Mouse (Mus musculus): Measurements from ENCODE around the gene Nckap1l. TPM values are rescaled to one million over a fixed set of nuclear protein-coding genes. Genes with fewer than 3 reads are reported as not detected.

The Nckap1l gene
- polyA plus RNA-seq, 1 experiment from 2014 or later = 1.3 TPM

DNA sequence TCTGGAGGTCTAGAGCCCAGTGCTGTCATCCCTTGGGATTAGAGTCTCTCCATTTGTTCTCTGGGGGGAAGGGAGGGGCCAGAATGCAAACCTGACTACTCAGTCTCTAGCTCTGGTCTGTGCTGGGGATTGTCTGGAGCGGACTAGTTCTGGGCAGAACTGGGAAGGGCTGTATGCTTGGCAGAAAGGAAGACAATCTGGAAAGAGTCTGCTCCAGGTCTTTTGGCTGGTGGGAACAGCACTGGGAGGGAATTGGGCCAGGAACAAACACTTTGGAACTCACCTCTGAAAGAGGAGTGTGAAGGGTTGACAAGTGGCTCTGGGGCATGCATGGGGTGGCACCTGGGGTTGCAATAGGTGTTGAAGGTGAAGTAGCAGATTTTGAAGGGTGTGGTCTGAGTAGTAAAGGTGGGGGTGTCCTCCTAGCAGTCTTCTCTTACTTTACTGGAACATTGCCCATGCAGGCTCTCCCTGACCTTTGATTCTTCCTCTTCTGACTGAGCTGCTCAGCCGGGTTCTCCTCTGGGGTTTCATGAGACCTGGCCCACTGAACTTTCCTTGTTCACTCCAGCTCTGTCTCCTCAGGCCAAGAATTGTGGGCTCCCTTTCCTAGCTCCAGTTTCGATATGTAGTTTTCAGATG is 69.0 kb downstream of the Nckap1l start:
- no peak for ATAC-seq (ENCODE audit: insufficient number of reproducible peaks, low FRiP score, low TSS enrichment, low read depth)
- Histone ChIP-seq H3K4me1 (ENCODE audit: control insufficient read depth, insufficient read depth, low read length) (no peaks in the 10 kb centered on the region), H3K27me3 (ENCODE audit: control insufficient read depth, insufficient read depth, low read length) (no peaks in the 10 kb centered on the region), H3K4me3 (ENCODE audit: low read depth, low read length) (no peak overlapping the region), H3K36me3 (ENCODE audit: control insufficient read depth, insufficient read depth, low read length) (no peaks in the 10 kb centered on the region), H3K4me2 (ENCODE audit: low read depth, severe bottlenecking) (no peak overlapping the region), H3K9ac (ENCODE audit: low read length) (no peak overlapping the region), H3K27ac (replicated peaks; ENCODE audit: low read depth, low read length) (no peak overlapping the region), H3K9me3 (ENCODE audit: control insufficient read depth, low read length) (no peaks in the 10 kb centered on the region)
- DNase-seq (ENCODE audit: low spot score) = no peak
- 78% methylated on average over 3 of the region's 3 CpGs for WGBS

DNA sequence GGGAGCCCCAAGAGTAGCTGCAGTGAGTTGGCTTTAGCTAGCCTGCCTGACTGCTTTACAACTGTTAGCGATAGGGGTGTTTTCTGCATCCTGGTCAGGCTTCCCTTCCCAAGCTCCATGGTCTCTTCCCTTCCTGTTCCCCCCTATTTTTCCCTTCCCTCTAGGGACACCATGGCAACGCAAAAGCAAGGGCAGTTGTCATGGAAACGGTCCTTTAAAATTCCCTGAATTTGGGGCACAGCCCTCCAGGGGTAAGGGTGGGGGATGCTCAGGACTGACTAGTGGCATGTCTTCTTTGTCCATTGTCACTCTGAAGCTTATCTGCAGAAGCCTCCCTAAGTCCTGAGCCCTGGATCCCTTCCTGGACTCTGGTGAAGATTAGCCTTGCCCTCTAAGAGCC is 69.6 kb downstream of the Nckap1l start:
- Histone ChIP-seq H3K9ac (ENCODE audit: low read length) (no peak overlapping the region), H3K4me2 (ENCODE audit: low read depth, severe bottlenecking) (no peak overlapping the region), H3K4me3 (ENCODE audit: low read depth, low read length) (no peak overlapping the region), H3K27me3 (ENCODE audit: control insufficient read depth, insufficient read depth, low read length) (no peaks in the 10 kb centered on the region), H3K4me1 (ENCODE audit: control insufficient read depth, insufficient read depth, low read length) (no peaks in the 10 kb centered on the region), H3K36me3 (ENCODE audit: control insufficient read depth, insufficient read depth, low read length) (no peaks in the 10 kb centered on the region), H3K27ac (replicated peaks; ENCODE audit: low read depth, low read length) (no peak overlapping the region), H3K9me3 (ENCODE audit: control insufficient read depth, low read length) (no peaks in the 10 kb centered on the region)
- WGBS = 53% methylated on average over 3 of the region's 3 CpGs
- DNase-seq (ENCODE audit: low spot score) (no peak), ATAC-seq (ENCODE audit: insufficient number of reproducible peaks, low FRiP score, low TSS enrichment, low read depth) (no peak)

DNA sequence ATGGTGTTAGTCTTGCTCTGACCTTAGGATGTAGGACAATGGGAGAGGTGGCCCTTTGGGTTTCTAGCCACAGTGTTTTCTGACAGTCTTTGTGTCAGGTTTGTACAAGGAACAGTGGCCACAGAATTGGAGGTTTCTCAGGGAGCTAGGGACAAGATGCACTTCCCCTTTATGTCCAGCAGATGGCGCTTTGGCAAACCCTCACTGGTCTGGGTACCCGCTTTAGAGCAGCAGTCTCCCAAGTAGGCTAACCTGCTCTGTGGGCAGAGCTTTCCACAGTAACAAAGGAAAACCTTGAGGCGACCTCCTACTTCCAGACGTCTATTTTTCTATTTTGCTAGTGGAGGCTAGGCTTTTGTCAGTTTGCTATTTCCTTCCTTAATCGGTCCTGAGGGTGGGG is 76.8 kb downstream of the Nckap1l start:
- 2% methylated on average over 5 of the region's 5 CpGs for WGBS
- ATAC-seq (ENCODE audit: insufficient number of reproducible peaks, low FRiP score, low TSS enrichment, low read depth) (peak; percentile 56; the same call in 1 of the 2 replicates), DNase-seq (ENCODE audit: low spot score) (peak; percentile 77)
- H3K9me3 ChIP-seq (ENCODE audit: control insufficient read depth, low read length) = no peaks in the 10 kb centered on the region
- no peak overlapping the region for H3K4me3 ChIP-seq (ENCODE audit: low read depth, low read length)
- H3K4me1 ChIP-seq (ENCODE audit: control insufficient read depth, insufficient read depth, low read length) = no peaks in the 10 kb centered on the region
- no peaks in the 10 kb centered on the region for H3K36me3 ChIP-seq (ENCODE audit: control insufficient read depth, insufficient read depth, low read length)
- no peak overlapping the region for H3K4me2 ChIP-seq (ENCODE audit: low read depth, severe bottlenecking)
- no peak overlapping the region for H3K9ac ChIP-seq (ENCODE audit: low read length)
- H3K27ac ChIP-seq (replicated peaks; ENCODE audit: low read depth, low read length) = no peak overlapping the region
- H3K27me3 ChIP-seq (ENCODE audit: control insufficient read depth, insufficient read depth, low read length) = no peaks in the 10 kb centered on the region

DNA sequence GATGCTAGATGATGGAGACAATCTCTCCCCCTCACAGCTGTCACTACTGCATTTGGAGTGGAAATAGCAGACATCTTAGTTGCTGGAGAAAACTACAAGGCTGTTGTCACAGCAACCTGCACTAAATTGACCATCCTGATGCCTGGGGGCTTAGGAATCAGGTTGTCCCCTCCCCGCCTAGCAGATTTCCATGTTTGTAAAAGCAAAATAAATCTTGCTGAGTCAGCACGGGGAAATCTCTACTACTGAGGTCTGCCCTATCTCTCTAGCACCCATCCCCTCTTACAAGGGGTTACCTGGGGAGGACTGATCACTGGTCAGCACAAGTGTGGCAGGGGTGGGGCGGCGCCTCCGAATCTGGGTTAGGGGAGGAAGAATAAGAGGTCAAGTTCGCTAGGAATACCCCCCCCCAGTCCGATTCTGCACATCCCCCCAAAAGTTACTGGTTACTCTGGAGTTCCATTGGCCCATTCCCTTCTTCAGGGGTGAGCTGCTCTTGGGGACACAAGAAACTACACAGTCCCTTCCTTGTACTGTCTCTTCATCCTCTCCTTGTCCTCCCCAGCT is 80.5 kb downstream of the Nckap1l start:
- no peak for DNase-seq (ENCODE audit: low spot score)
- H3K27ac ChIP-seq (replicated peaks; ENCODE audit: low read depth, low read length) = no peak overlapping the region
- no peak overlapping the region for H3K4me3 ChIP-seq (ENCODE audit: low read depth, low read length)
- 0 out of 2 replicates have a peak, but pooled peaks cover 6% of the 10 kb centered on the region for H3K4me1 ChIP-seq (ENCODE audit: control insufficient read depth, insufficient read depth, low read length)
- H3K4me2 ChIP-seq (ENCODE audit: low read depth, severe bottlenecking) = no peak overlapping the region
- no peaks in the 10 kb centered on the region for H3K9me3 ChIP-seq (ENCODE audit: control insufficient read depth, low read length)
- H3K36me3 ChIP-seq (ENCODE audit: control insufficient read depth, insufficient read depth, low read length) = no peaks in the 10 kb centered on the region
- no peak for ATAC-seq (ENCODE audit: insufficient number of reproducible peaks, low FRiP score, low TSS enrichment, low read depth)
- peaks cover 17% of the 10 kb centered on the region for H3K27me3 ChIP-seq (ENCODE audit: control insufficient read depth, insufficient read depth, low read length)
- WGBS = 87% methylated on average over 7 of the region's 7 CpGs
- H3K9ac ChIP-seq (ENCODE audit: low read length) = no peak overlapping the region

DNA sequence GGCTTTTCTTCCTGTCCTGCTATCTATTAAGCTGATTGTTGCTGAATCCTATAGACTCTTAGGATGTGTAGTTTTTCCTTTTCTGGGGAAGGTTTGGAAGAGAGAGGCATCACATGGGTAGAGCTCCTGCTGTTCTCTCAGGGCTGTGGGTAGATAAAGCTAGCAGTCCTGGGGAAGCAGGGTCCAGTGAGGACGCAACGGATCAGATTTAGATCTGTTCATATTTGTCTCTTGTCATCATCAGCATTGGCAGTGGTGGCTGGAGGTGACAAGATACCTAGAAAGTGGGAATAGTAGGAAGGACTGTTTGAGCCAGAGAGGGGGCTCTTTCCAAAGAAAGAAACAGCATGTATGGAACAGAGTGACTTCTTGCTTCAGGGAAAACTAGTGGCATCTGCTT is 81.4 kb downstream of the Nckap1l start:
- no peak overlapping the region for H3K27ac ChIP-seq (replicated peaks; ENCODE audit: low read depth, low read length)
- no peak for ATAC-seq (ENCODE audit: insufficient number of reproducible peaks, low FRiP score, low TSS enrichment, low read depth)
- no peak overlapping the region for H3K4me2 ChIP-seq (ENCODE audit: low read depth, severe bottlenecking)
- no peaks in the 10 kb centered on the region for H3K36me3 ChIP-seq (ENCODE audit: control insufficient read depth, insufficient read depth, low read length)
- WGBS = 86% methylated on average over 2 of the region's 2 CpGs
- no peak for DNase-seq (ENCODE audit: low spot score)
- no peaks in the 10 kb centered on the region for H3K9me3 ChIP-seq (ENCODE audit: control insufficient read depth, low read length)
- H3K4me1 ChIP-seq (ENCODE audit: control insufficient read depth, insufficient read depth, low read length) = 0 out of 2 replicates have a peak, but pooled peaks cover 6% of the 10 kb centered on the region
- peaks cover 17% of the 10 kb centered on the region for H3K27me3 ChIP-seq (ENCODE audit: control insufficient read depth, insufficient read depth, low read length)
- H3K4me3 ChIP-seq (ENCODE audit: low read depth, low read length) = no peak overlapping the region
- H3K9ac ChIP-seq (ENCODE audit: low read length) = no peak overlapping the region

DNA sequence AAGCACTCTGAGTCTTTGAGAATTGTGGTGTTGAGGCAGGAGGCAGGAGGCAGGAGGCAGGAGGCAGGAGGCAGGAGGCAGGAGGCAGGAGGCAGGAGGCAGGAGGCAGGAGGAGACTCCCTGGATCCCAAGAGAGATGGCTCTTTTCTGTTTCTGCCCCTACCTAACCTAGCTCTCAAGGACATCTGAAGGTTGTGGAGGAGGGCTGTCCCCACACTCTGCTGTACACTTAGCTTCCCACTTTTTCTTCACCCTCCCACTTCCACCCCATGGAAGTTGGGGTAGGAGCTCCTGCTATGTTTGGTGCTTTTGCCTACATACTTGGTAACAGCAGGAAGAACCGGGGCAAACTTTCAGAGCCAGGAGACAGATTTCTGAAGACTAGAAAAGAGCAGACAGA is 82.2 kb downstream of the Nckap1l start:
- Histone ChIP-seq H3K4me3 (ENCODE audit: low read depth, low read length) (no peak overlapping the region), H3K27ac (replicated peaks; ENCODE audit: low read depth, low read length) (no peak overlapping the region), H3K9me3 (ENCODE audit: control insufficient read depth, low read length) (no peaks in the 10 kb centered on the region), H3K4me1 (ENCODE audit: control insufficient read depth, insufficient read depth, low read length) (0 out of 2 replicates have a peak, but pooled peaks cover 6% of the 10 kb centered on the region), H3K27me3 (ENCODE audit: control insufficient read depth, insufficient read depth, low read length) (peaks cover 17% of the 10 kb centered on the region), H3K9ac (ENCODE audit: low read length) (no peak overlapping the region), H3K36me3 (ENCODE audit: control insufficient read depth, insufficient read depth, low read length) (no peaks in the 10 kb centered on the region), H3K4me2 (ENCODE audit: low read depth, severe bottlenecking) (no peak overlapping the region)
- ATAC-seq (ENCODE audit: insufficient number of reproducible peaks, low FRiP score, low TSS enrichment, low read depth) (no peak), DNase-seq (ENCODE audit: low spot score) (no peak)
- WGBS = 74% methylated on average over 1 of the region's 1 CpGs

DNA sequence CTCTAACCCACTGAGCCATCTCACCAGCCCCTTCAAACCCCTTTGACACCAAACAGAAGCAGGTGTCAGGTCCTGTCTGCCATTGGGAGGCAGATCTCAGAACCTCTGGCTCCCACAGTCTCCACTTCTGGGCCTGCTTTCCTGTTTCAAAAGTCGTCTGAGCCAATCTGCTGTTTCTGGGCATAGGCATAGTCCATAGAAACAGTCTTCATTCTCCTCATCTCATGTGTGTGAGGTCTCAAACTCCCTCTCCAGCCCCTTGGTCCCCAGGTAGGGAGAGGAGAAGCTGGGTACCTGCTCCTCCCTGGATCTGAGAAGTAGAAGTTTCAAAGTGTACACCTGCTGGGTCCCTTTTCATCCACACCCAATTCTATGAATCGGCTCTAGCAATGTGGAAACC is 82.9 kb downstream of the Nckap1l start:
- no peak overlapping the region for H3K27ac ChIP-seq (replicated peaks; ENCODE audit: low read depth, low read length)
- H3K4me2 ChIP-seq (ENCODE audit: low read depth, severe bottlenecking) = peak overlapping the region; percentile 96; the same call in 1 of the 2 replicates
- ATAC-seq (ENCODE audit: insufficient number of reproducible peaks, low FRiP score, low TSS enrichment, low read depth) = no peak
- H3K9ac ChIP-seq (ENCODE audit: low read length) = no peak overlapping the region
- 46% methylated on average over 2 of the region's 2 CpGs for WGBS
- H3K4me1 ChIP-seq (ENCODE audit: control insufficient read depth, insufficient read depth, low read length) = 0 out of 2 replicates have a peak, but pooled peaks cover 6% of the 10 kb centered on the region
- no peaks in the 10 kb centered on the region for H3K9me3 ChIP-seq (ENCODE audit: control insufficient read depth, low read length)
- no peak overlapping the region for H3K4me3 ChIP-seq (ENCODE audit: low read depth, low read length)
- H3K36me3 ChIP-seq (ENCODE audit: control insufficient read depth, insufficient read depth, low read length) = no peaks in the 10 kb centered on the region
- no peak for DNase-seq (ENCODE audit: low spot score)
- peaks cover 17% of the 10 kb centered on the region for H3K27me3 ChIP-seq (ENCODE audit: control insufficient read depth, insufficient read depth, low read length)

DNA sequence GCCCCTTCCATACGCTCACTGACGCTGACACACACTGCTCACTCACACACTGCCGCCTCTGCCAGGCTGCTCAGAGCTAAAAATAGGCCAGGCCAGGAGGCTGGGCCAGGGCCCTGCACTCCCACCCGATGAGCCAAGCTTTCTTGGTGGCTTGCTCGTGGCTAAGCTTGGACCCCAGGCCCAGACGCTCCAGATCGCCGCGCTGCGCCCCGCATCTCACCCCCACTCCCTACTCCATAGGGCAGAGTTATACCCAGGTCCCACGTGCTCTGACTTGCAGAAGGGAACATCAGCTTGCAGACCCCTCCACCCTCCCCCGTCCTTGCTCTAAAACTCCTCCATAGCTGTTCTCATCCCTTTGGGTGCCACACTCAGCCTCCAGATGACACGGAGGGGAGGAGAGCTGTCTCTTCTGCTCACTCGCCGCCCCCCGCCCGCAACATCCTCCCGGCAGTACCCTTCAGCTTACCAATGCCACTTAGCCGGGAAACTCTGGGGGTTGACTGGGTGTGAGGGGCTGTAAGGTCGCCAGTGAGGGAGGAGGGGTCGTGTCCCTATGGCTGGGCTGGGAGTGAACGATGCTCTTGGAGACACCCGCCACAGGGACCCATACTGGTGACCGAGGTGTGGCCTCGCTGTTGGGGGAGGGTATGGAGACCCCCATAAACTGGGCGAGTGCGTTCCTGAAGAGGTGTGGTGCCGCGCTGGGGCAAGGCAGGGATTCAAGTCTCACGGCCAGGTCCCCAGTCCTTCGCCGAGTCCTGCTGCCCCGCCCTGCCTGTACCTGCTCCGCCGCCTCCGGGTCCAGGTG is 83.6 kb downstream of the Nckap1l start:
- H3K4me2 ChIP-seq (ENCODE audit: low read depth, severe bottlenecking) = peak overlapping the region; percentile 96
- peak overlapping the region; percentile 52 for H3K4me3 ChIP-seq (ENCODE audit: low read depth, low read length)
- H3K27ac ChIP-seq (replicated peaks; ENCODE audit: low read depth, low read length) = no peak overlapping the region
- H3K9me3 ChIP-seq (ENCODE audit: control insufficient read depth, low read length) = no peaks in the 10 kb centered on the region
- H3K9ac ChIP-seq (ENCODE audit: low read length) = peak overlapping the region; percentile 61
- ATAC-seq (ENCODE audit: insufficient number of reproducible peaks, low FRiP score, low TSS enrichment, low read depth) = peak; percentile 58
- H3K36me3 ChIP-seq (ENCODE audit: control insufficient read depth, insufficient read depth, low read length) = no peaks in the 10 kb centered on the region
- 0 out of 2 replicates have a peak, but pooled peaks cover 6% of the 10 kb centered on the region for H3K4me1 ChIP-seq (ENCODE audit: control insufficient read depth, insufficient read depth, low read length)
- WGBS = 1% methylated on average over 37 of the region's 37 CpGs
- peaks cover 17% of the 10 kb centered on the region for H3K27me3 ChIP-seq (ENCODE audit: control insufficient read depth, insufficient read depth, low read length)
- peak; percentile 37 for DNase-seq (ENCODE audit: low spot score)

Measured in limb, embryonic 11.5 days (tissue).